Mouse (Mus musculus): ENCODE measurements around the gene Foxp1.

GRCm38 (mm10) chr6:99319415-99320405 lies 202.8 kb downstream of the Foxp1 start:
- TF ChIP-seq CTCF (IDR thresholded peaks at IDR 0.05; ENCODE audit: extremely low read depth, insufficient read depth, insufficient read length, insufficient replicate concordance), result no peak
- TF ChIP-seq POLR2A (IDR thresholded peaks at IDR 0.05; ENCODE audit: low read depth, low read length), result no peak
